Comparison of ENCODE assay signal across 9 mouse cellular contexts in the genomic region with DNA sequence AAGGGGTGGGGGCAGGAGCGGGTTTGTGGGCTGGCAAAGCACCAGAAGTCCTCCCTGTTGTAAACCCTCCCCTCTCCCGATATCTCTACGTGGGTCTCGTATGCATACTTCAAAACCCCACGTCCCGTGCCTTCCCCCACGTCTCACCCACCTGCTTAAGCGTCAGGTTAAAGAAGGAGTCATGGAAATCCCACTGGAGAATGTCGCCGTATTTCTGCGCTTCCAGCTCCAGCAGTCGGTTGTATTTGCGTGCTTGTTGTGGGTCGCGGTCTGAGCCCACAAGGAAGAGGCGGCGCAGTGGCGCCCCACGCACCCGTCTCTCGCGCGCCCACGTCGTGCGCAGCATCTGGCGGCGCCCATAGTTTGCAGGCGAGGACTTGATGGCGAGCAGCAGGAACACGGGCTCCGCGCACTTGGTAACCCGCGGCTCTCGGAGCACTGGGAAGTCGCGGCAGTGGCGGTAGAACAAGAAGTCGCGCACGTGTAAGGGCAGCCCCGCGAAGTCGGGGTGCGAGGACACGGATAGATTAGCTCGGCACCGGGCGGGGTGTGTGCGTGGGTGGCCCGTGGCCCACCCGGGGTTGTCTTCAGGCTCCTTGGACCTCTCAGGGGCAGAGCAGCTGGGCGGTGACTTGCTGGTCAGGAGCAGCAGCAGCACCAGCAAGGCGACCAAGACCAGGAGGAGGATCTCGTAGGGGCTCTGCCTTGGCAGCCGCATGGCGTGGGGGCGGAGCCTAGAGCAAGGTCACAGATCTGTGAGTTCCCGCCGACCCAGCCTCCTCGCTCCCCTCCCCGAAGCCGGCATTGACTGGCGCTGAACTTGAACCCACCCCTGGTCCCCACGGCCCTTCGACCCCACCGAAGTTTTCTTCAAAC. TPM values are rescaled to one million over a fixed set of nuclear protein-coding genes. Genes with fewer than 3 reads are reported as not detected.
DNase-seq lines count a peak whose midpoint lies in the region; ATAC-seq and TF ChIP-seq lines count a peak whose summit lies in the region.
"Had no signal": no experiment of that assay in that cellular context is flagged by ENCODE, and none has a peak within 500 bp of the region (broad histone marks: within the 10 kb centered on the region; RNA-seq: fewer than 3 reads in every experiment).

No protein-coding gene starts in this region.

- 17% methylated on average over 67 of the region's 68 CpGs for WGBS in heart, postnatal 0 days
- 10% methylated on average over 68 of the region's 68 CpGs for WGBS in hindbrain, embryonic 13.5 days
- 8% methylated on average over 68 of the region's 68 CpGs for WGBS in midbrain, embryonic 15.5 days

- intact Hi-C loops in heart, postnatal 14 days (cut with DNase I): no loop called here

- peak; percentile 16; the same call in 1 of the 2 replicates for ATAC-seq in heart, postnatal 0 days (ENCODE audit: insufficient read depth, low read depth)
- peak; percentile 47; the same call in 1 of the 2 replicates for ATAC-seq in hindbrain, embryonic 13.5 days (ENCODE audit: low FRiP score)
- peak; percentile 46; the same call in 1 of the 2 replicates for ATAC-seq in midbrain, embryonic 15.5 days (replicated peaks)

- no peaks in the 10 kb centered on the region for H3K9me3 ChIP-seq in heart, postnatal 0 days (replicated peaks; ENCODE audit: control insufficient read depth, low read length)
- no peaks in the 10 kb centered on the region for H3K9me3 ChIP-seq in hindbrain, embryonic 13.5 days
- H3K9me3 ChIP-seq in midbrain, embryonic 15.5 days: no peaks in the 10 kb centered on the region

- H3K4me2 ChIP-seq in heart, postnatal 0 days (ENCODE audit: low read depth, low read length): no peak overlapping the region
- peak overlapping the region; percentile 40 for H3K4me2 ChIP-seq in hindbrain, embryonic 13.5 days
- peak overlapping the region; percentile 37 for H3K4me2 ChIP-seq in midbrain, embryonic 15.5 days

- no peak overlapping the region for H3K27ac ChIP-seq in heart, postnatal 0 days (ENCODE audit: low read depth)
- no peak overlapping the region for H3K27ac ChIP-seq in hindbrain, embryonic 13.5 days
- no peak overlapping the region for H3K27ac ChIP-seq in midbrain, embryonic 15.5 days

- 0 out of 2 replicates have a peak, but pooled peaks cover 5% of the 10 kb centered on the region for H3K4me1 ChIP-seq in heart, postnatal 0 days (ENCODE audit: control insufficient read depth, insufficient read depth)
- peaks cover 18% of the 10 kb centered on the region for H3K4me1 ChIP-seq in hindbrain, embryonic 13.5 days (replicated peaks)
- H3K4me1 ChIP-seq in midbrain, embryonic 15.5 days: peaks cover 7% of the 10 kb centered on the region

- H3K27me3 ChIP-seq in heart, postnatal 0 days (ENCODE audit: control insufficient read depth, insufficient read depth, low read length): peaks cover 67% of the 10 kb centered on the region
- peaks cover 94% of the 10 kb centered on the region for H3K27me3 ChIP-seq in hindbrain, embryonic 13.5 days
- peaks cover 77% of the 10 kb centered on the region for H3K27me3 ChIP-seq in midbrain, embryonic 15.5 days (replicated peaks)

- no peak for DNase-seq in heart, postnatal 0 days (ENCODE audit: low spot score)
- no peak for DNase-seq in heart, postnatal 14 days
- DNase-seq in R1 (ENCODE audit: low read depth, low spot score): peak; percentile 77
- DNase-seq in gastrocnemius, adult 18-20 months (ENCODE audit: low spot score): no peak
- no peak for DNase-seq in right cerebral cortex, postnatal 36 days (ENCODE audit: low spot score in 2 of 2)
- no peak for DNase-seq in thymus, postnatal 0 days (ENCODE audit: low spot score)
- DNase-seq: right cerebral cortex, postnatal 25 days had no signal

- no peak for TF ChIP-seq EP300 in heart, postnatal 0 days (IDR thresholded peaks at IDR 0.05; ENCODE audit: low read depth)

- H3K36me3 ChIP-seq in heart, postnatal 0 days (replicated peaks; ENCODE audit: control insufficient read depth, insufficient read depth, low read length): no peaks in the 10 kb centered on the region
- H3K36me3 ChIP-seq in hindbrain, embryonic 13.5 days: no peaks in the 10 kb centered on the region
- H3K36me3 ChIP-seq in midbrain, embryonic 15.5 days (replicated peaks): no peaks in the 10 kb centered on the region

- H3K9ac ChIP-seq in heart, postnatal 0 days (replicated peaks; ENCODE audit: low read depth, low read length): no peak overlapping the region
- H3K9ac ChIP-seq in hindbrain, embryonic 13.5 days: peak overlapping the region; percentile 24; the same call in 1 of the 2 replicates
- H3K9ac ChIP-seq in midbrain, embryonic 15.5 days: no peak overlapping the region

- no peak for TF ChIP-seq CTCF in heart, postnatal 0 days (IDR thresholded peaks at IDR 0.05; ENCODE audit: low read depth)

- peak overlapping the region; percentile 5; the same call in 1 of the 2 replicates for H3K4me3 ChIP-seq in heart, postnatal 0 days (ENCODE audit: low read depth, low read length)
- H3K4me3 ChIP-seq in hindbrain, embryonic 13.5 days: peak overlapping the region; percentile 24
- peak overlapping the region; percentile 15 for H3K4me3 ChIP-seq in midbrain, embryonic 15.5 days

RNA-seq across cellular contexts. Expression of a gene that starts 4.4 kb away (rescaled TPM):
- not detected in 2 replicates for total RNA-seq in heart, postnatal 0 days (2014; rRNA removed; ENCODE audit: low replicate concordance)
- 1.5 and 2.4 TPM in 2 replicates for polyA plus RNA-seq in heart, postnatal 0 days (2015; fragmentation: Nextera tagmentation; extraction: Ambion mirVana)
- 1 to 10 TPM; 5.0 to 7.0 TPM for total RNA-seq in heart, postnatal 14 days (2021)
- 0.31 and 0.79 TPM in 2 replicates for polyA plus RNA-seq in hindbrain, embryonic 13.5 days (2015; fragmentation: Nextera tagmentation; extraction: Ambion mirVana)
- 0.37 and 1.5 TPM in 2 replicates for polyA plus RNA-seq in midbrain, embryonic 15.5 days (2015; fragmentation: Nextera tagmentation; extraction: Ambion mirVana)
- under 1 TPM; 0.78 TPM for total RNA-seq in gastrocnemius, adult 18-20 months (2021)
- 3.7 and 6.7 TPM in 2 replicates for polyA plus RNA-seq in thymus, postnatal 0 days (2015; fragmentation: Nextera tagmentation; extraction: Ambion mirVana)

RNA-seq across cellular contexts. Expression of a gene that starts 8.2 kb away (rescaled TPM):
- total RNA-seq in heart, postnatal 0 days (2014; rRNA removed; ENCODE audit: low replicate concordance): 8.7 TPM in 2 replicates
- polyA plus RNA-seq in heart, postnatal 0 days (2015; fragmentation: Nextera tagmentation; extraction: Ambion mirVana): 6.4 TPM in 2 replicates
- 10 to 100 TPM in 1 of 2 experiments, 1 to 10 TPM in 1; 9.4 to 11.4 TPM for total RNA-seq in heart, postnatal 14 days (2021)
- 0.32 and 0.34 TPM in 2 replicates for polyA plus RNA-seq in hindbrain, embryonic 13.5 days (2015; fragmentation: Nextera tagmentation; extraction: Ambion mirVana)
- 0.27 and 0.36 TPM in 2 replicates for polyA plus RNA-seq in midbrain, embryonic 15.5 days (2015; fragmentation: Nextera tagmentation; extraction: Ambion mirVana)
- 1 to 10 TPM; 1.7 to 2.4 TPM for total RNA-seq in gastrocnemius, adult 18-20 months (2021)
- 2.1 and 2.7 TPM in 2 replicates for polyA plus RNA-seq in thymus, postnatal 0 days (2015; fragmentation: Nextera tagmentation; extraction: Ambion mirVana)

RNA-seq across cellular contexts. Expression of a gene that starts 17.3 kb away (rescaled TPM):
- total RNA-seq in heart, postnatal 0 days (2014; rRNA removed; ENCODE audit: low replicate concordance): 14.6 and 16.9 TPM in 2 replicates
- polyA plus RNA-seq in heart, postnatal 0 days (2015; fragmentation: Nextera tagmentation; extraction: Ambion mirVana): 5.7 and 5.8 TPM in 2 replicates
- 10 to 100 TPM; 11.7 to 13.3 TPM for total RNA-seq in heart, postnatal 14 days (2021)
- polyA plus RNA-seq in hindbrain, embryonic 13.5 days (2015; fragmentation: Nextera tagmentation; extraction: Ambion mirVana): 3.5 TPM in 2 replicates
- 5.2 and 5.8 TPM in 2 replicates for polyA plus RNA-seq in midbrain, embryonic 15.5 days (2015; fragmentation: Nextera tagmentation; extraction: Ambion mirVana)
- total RNA-seq in gastrocnemius, adult 18-20 months (2021): 1 to 10 TPM; 1.4 to 2.2 TPM
- 17.0 and 20.3 TPM in 2 replicates for polyA plus RNA-seq in thymus, postnatal 0 days (2015; fragmentation: Nextera tagmentation; extraction: Ambion mirVana)

RNA-seq across cellular contexts. Expression of a gene that starts 21.8 kb away (rescaled TPM):
- 0.57 and 1.2 TPM in 2 replicates for total RNA-seq in heart, postnatal 0 days (2014; rRNA removed; ENCODE audit: low replicate concordance)
- polyA plus RNA-seq in heart, postnatal 0 days (2015; fragmentation: Nextera tagmentation; extraction: Ambion mirVana): 0.51 and 0.60 TPM in 2 replicates
- 1 to 10 TPM in 1 of 2 experiments, under 1 TPM in 1; 0.93 to 1.1 TPM for total RNA-seq in heart, postnatal 14 days (2021)
- 18.0 and 18.9 TPM in 2 replicates for polyA plus RNA-seq in hindbrain, embryonic 13.5 days (2015; fragmentation: Nextera tagmentation; extraction: Ambion mirVana)
- 26.9 and 27.4 TPM in 2 replicates for polyA plus RNA-seq in midbrain, embryonic 15.5 days (2015; fragmentation: Nextera tagmentation; extraction: Ambion mirVana)
- total RNA-seq in gastrocnemius, adult 18-20 months (2021): not detected
- polyA plus RNA-seq in thymus, postnatal 0 days (2015; fragmentation: Nextera tagmentation; extraction: Ambion mirVana): 0.58 and 0.68 TPM in 2 replicates

RNA-seq across cellular contexts. Expression of a gene that starts 32.1 kb away (rescaled TPM):
- 0.04 and 1.1 TPM in 2 replicates for total RNA-seq in heart, postnatal 0 days (2014; rRNA removed; ENCODE audit: low replicate concordance)
- polyA plus RNA-seq in heart, postnatal 0 days (2015; fragmentation: Nextera tagmentation; extraction: Ambion mirVana): 0.92 and 1.4 TPM in 2 replicates
- 1 to 10 TPM; 1.4 to 5.7 TPM for total RNA-seq in heart, postnatal 14 days (2021)
- 62.2 and 68.2 TPM in 2 replicates for polyA plus RNA-seq in hindbrain, embryonic 13.5 days (2015; fragmentation: Nextera tagmentation; extraction: Ambion mirVana)
- 96.0 and 102 TPM in 2 replicates for polyA plus RNA-seq in midbrain, embryonic 15.5 days (2015; fragmentation: Nextera tagmentation; extraction: Ambion mirVana)
- not detected for total RNA-seq in gastrocnemius, adult 18-20 months (2021)
- 123 and 127 TPM in 2 replicates for polyA plus RNA-seq in thymus, postnatal 0 days (2015; fragmentation: Nextera tagmentation; extraction: Ambion mirVana)
